Mouse (Mus musculus) hindbrain, embryonic 12.5 days (tissue): ENCODE data around the gene Tbx2. TPM values are rescaled to one million over a fixed set of nuclear protein-coding genes. Genes with fewer than 3 reads are reported as not detected.
A peak's percentile ranks its signal among the peaks of the same experiment; 100 is the strongest.

Experiments used
- ATAC-seq: fragments of 200-750 bp; cut with Nextera tagmentation; 2 replicates; pipeline ENCODE4 v1.8.0; 2017; ENCODE audit warnings: moderate TSS enrichment; ENCODE audit not compliant: low FRiP score
- H3K27ac ChIP-seq: fragments of 300-500 bp; sonication (generic); 2 replicates; pipeline ENCODE4 v1.5.1; 2016; ENCODE audit warnings: mild to moderate bottlenecking
- H3K27me3 ChIP-seq: fragments of 300-500 bp; sonication (generic); 2 replicates; pipeline ENCODE4 v1.6.1; 2016; ENCODE audit warnings: mild to moderate bottlenecking
- H3K36me3 ChIP-seq: fragments of 300-500 bp; sonication (generic); 2 replicates; pipeline ENCODE4 v1.6.1; 2016; ENCODE audit warnings: mild to moderate bottlenecking
- H3K4me1 ChIP-seq: fragments of 300-500 bp; sonication (generic); 2 replicates; pipeline ENCODE4 v1.6.1; 2016
- H3K4me2 ChIP-seq: fragments of 300-500 bp; sonication (generic); replicated peaks from 2 replicates; pipeline ENCODE4 v1.6.1; 2016; ENCODE audit warnings: mild to moderate bottlenecking
- H3K4me3 ChIP-seq: fragments of 300-500 bp; sonication (generic); 2 replicates; pipeline ENCODE4 v1.5.1; 2016; ENCODE audit warnings: mild to moderate bottlenecking
- H3K9ac ChIP-seq: fragments of 300-500 bp; sonication (generic); 2 replicates; pipeline ENCODE4 v1.6.1; 2016; ENCODE audit warnings: mild to moderate bottlenecking, moderate library complexity
- H3K9me3 ChIP-seq: fragments of 300-500 bp; sonication (generic); replicated peaks from 2 replicates; pipeline ENCODE4 v1.6.1; 2016; ENCODE audit warnings: mild to moderate bottlenecking
- WGBS: fragments of 180-500 bp; shearing (Covaris S2); methylation state at CpG from one replicate; pipeline ENCODE4 v1.1.7; 2016; 5-methylcytosine and 5-hydroxymethylcytosine counted together
- polyA plus RNA-seq: library from polyadenylated mRNA; unstranded; fragments of >200 nt; fragmentation: Nextera tagmentation; extraction: Ambion mirVana; gene quantifications from 2 replicates; pipeline ENCODE4 v1.2.1, GENCODE M21; 2016

Tbx2 gene
- 3.8 and 4.9 TPM in 2 replicates for polyA plus RNA-seq

- H3K27ac ChIP-seq = peak within 1 kb of the TSS; percentile 52
- H3K27me3 ChIP-seq = peaks cover 89% of the 10 kb centered on the region
Measured at GRCm38 (mm10) chr11:85832231-85832924, at the start of gene Tbx2. Tbx2 (plus strand) TSS chr11:85832551.

GRCm38 (mm10) chr11:85786113-85786718, 46.1 kb upstream of the Tbx2 start:
- Histone ChIP-seq H3K4me1 (0 out of 2 replicates have a peak, but pooled peaks cover 5% of the 10 kb centered on the region), H3K9ac (no peak overlapping the region), H3K36me3 (no peaks in the 10 kb centered on the region), H3K4me2 (no peak overlapping the region), H3K27me3 (no peaks in the 10 kb centered on the region), H3K4me3 (no peak overlapping the region), H3K9me3 (no peaks in the 10 kb centered on the region), H3K27ac (no peak overlapping the region)
- WGBS = 81% methylated on average over 3 of the region's 3 CpGs
- no peak for ATAC-seq

More at GRCm38 (mm10) chr11:85832231-85832924, at the start of gene Tbx2:
- H3K4me2 ChIP-seq = peak within 1 kb of the TSS; percentile 68
- peak within 1 kb of the TSS; percentile 64 for H3K9ac ChIP-seq
- peak within 1 kb of the TSS; percentile 49 for H3K4me3 ChIP-seq
- under 1% methylated on average over 43 of the region's 52 CpGs for WGBS
- peaks cover 45% of the 10 kb centered on the region for H3K4me1 ChIP-seq
- H3K36me3 ChIP-seq = no peaks in the 10 kb centered on the region
- ATAC-seq = peak; percentile 54; the same call in 1 of the 2 replicates
- H3K9me3 ChIP-seq = no peaks in the 10 kb centered on the region

GRCm38 (mm10) chr11:85789750-85790149, 42.6 kb upstream of the Tbx2 start:
- Histone ChIP-seq H3K4me3 (no peak overlapping the region), H3K4me2 (no peak overlapping the region), H3K27me3 (no peaks in the 10 kb centered on the region), H3K36me3 (no peaks in the 10 kb centered on the region), H3K9me3 (no peaks in the 10 kb centered on the region), H3K27ac (no peak overlapping the region), H3K9ac (no peak overlapping the region), H3K4me1 (0 out of 2 replicates have a peak, but pooled peaks cover 5% of the 10 kb centered on the region)
- ATAC-seq = no peak
- WGBS = 96% methylated on average over 7 of the region's 7 CpGs

GRCm38 (mm10) chr11:85790267-85790666, 42.1 kb upstream of the Tbx2 start:
- Histone ChIP-seq H3K27me3 (no peaks in the 10 kb centered on the region), H3K4me1 (0 out of 2 replicates have a peak, but pooled peaks cover 3% of the 10 kb centered on the region), H3K4me3 (no peak overlapping the region), H3K9me3 (no peaks in the 10 kb centered on the region), H3K36me3 (no peaks in the 10 kb centered on the region), H3K9ac (no peak overlapping the region), H3K4me2 (no peak overlapping the region), H3K27ac (no peak overlapping the region)
- ATAC-seq = no peak
- WGBS = 68% methylated on average over 2 of the region's 2 CpGs

- no peak for ATAC-seq
- Histone ChIP-seq H3K4me3 (no peak overlapping the region), H3K4me2 (no peak overlapping the region), H3K27ac (no peak overlapping the region), H3K4me1 (no peaks in the 10 kb centered on the region), H3K9me3 (no peaks in the 10 kb centered on the region), H3K36me3 (no peaks in the 10 kb centered on the region), H3K27me3 (no peaks in the 10 kb centered on the region), H3K9ac (no peak overlapping the region)
- WGBS = 93% methylated on average over 1 of the region's 1 CpGs
Measured at GRCm38 (mm10) chr11:85791212-85791611, 41.1 kb upstream of the Tbx2 start.

- Histone ChIP-seq H3K9ac (no peak overlapping the region), H3K4me2 (no peak overlapping the region), H3K27me3 (no peaks in the 10 kb centered on the region), H3K9me3 (no peaks in the 10 kb centered on the region), H3K4me3 (no peak overlapping the region), H3K36me3 (no peaks in the 10 kb centered on the region), H3K27ac (no peak overlapping the region), H3K4me1 (no peaks in the 10 kb centered on the region)
- WGBS = 61% methylated on average over 12 of the region's 12 CpGs
- ATAC-seq = no peak
Measured at GRCm38 (mm10) chr11:85792534-85793215, 39.7 kb upstream of the Tbx2 start.

GRCm38 (mm10) chr11:85799456-85799855, 32.9 kb upstream of the Tbx2 start:
- no peak for ATAC-seq
- H3K9ac ChIP-seq = no peak overlapping the region
- H3K9me3 ChIP-seq = no peaks in the 10 kb centered on the region
- H3K4me3 ChIP-seq = no peak overlapping the region
- no peak overlapping the region for H3K4me2 ChIP-seq
- no peak overlapping the region for H3K27ac ChIP-seq
- no peaks in the 10 kb centered on the region for H3K27me3 ChIP-seq
- no peaks in the 10 kb centered on the region for H3K4me1 ChIP-seq
- no peaks in the 10 kb centered on the region for H3K36me3 ChIP-seq
- whole genome bisulfite sequencing = 82% methylated on average over 4 of the region's 4 CpGs

GRCm38 (mm10) chr11:85799856-85800255, 32.5 kb upstream of the Tbx2 start:
- Histone ChIP-seq H3K4me3 (no peak overlapping the region), H3K36me3 (no peaks in the 10 kb centered on the region), H3K4me1 (no peaks in the 10 kb centered on the region), H3K4me2 (no peak overlapping the region), H3K27me3 (no peaks in the 10 kb centered on the region), H3K27ac (no peak overlapping the region), H3K9ac (no peak overlapping the region), H3K9me3 (no peaks in the 10 kb centered on the region)
- 76% methylated on average over 19 of the region's 19 CpGs for WGBS
- ATAC-seq = no peak

GRCm38 (mm10) chr11:85800380-85800779, 32.0 kb upstream of the Tbx2 start:
- no peak overlapping the region for H3K27ac ChIP-seq
- no peaks in the 10 kb centered on the region for H3K36me3 ChIP-seq
- H3K9me3 ChIP-seq = no peaks in the 10 kb centered on the region
- H3K4me2 ChIP-seq = no peak overlapping the region
- no peak overlapping the region for H3K9ac ChIP-seq
- H3K4me3 ChIP-seq = no peak overlapping the region
- ATAC-seq = no peak
- no peaks in the 10 kb centered on the region for H3K27me3 ChIP-seq
- H3K4me1 ChIP-seq = no peaks in the 10 kb centered on the region
- WGBS = 80% methylated on average over 11 of the region's 11 CpGs

GRCm38 (mm10) chr11:85804048-85804447, 28.3 kb upstream of the Tbx2 start:
- no peak overlapping the region for H3K27ac ChIP-seq
- no peaks in the 10 kb centered on the region for H3K4me1 ChIP-seq
- 73% methylated on average over 5 of the region's 5 CpGs for WGBS
- no peak for ATAC-seq
- H3K4me2 ChIP-seq = no peak overlapping the region
- no peaks in the 10 kb centered on the region for H3K36me3 ChIP-seq
- no peaks in the 10 kb centered on the region for H3K9me3 ChIP-seq
- no peak overlapping the region for H3K9ac ChIP-seq
- H3K27me3 ChIP-seq = no peaks in the 10 kb centered on the region
- H3K4me3 ChIP-seq = no peak overlapping the region

- H3K27ac ChIP-seq = no peak overlapping the region
- 83% methylated on average over 1 of the region's 1 CpGs for WGBS
Measured at GRCm38 (mm10) chr11:85805779-85806178, 26.6 kb upstream of the Tbx2 start.

GRCm38 (mm10) chr11:85807353-85807752, 25.0 kb upstream of the Tbx2 start:
- no peak overlapping the region for H3K9ac ChIP-seq
- no peaks in the 10 kb centered on the region for H3K9me3 ChIP-seq
- no peaks in the 10 kb centered on the region for H3K4me1 ChIP-seq
- no peaks in the 10 kb centered on the region for H3K27me3 ChIP-seq
- H3K27ac ChIP-seq = no peak overlapping the region
- no peak overlapping the region for H3K4me3 ChIP-seq
- no peak for ATAC-seq
- WGBS = 88% methylated on average over 11 of the region's 11 CpGs
- no peaks in the 10 kb centered on the region for H3K36me3 ChIP-seq
- no peak overlapping the region for H3K4me2 ChIP-seq

More at GRCm38 (mm10) chr11:85805779-85806178, 26.6 kb upstream of the Tbx2 start:
- Histone ChIP-seq H3K9ac (no peak overlapping the region), H3K36me3 (no peaks in the 10 kb centered on the region), H3K27me3 (no peaks in the 10 kb centered on the region), H3K4me2 (no peak overlapping the region), H3K4me1 (no peaks in the 10 kb centered on the region), H3K4me3 (no peak overlapping the region), H3K9me3 (no peaks in the 10 kb centered on the region)
- ATAC-seq = no peak
